Mouse (Mus musculus) hindbrain, embryonic 10.5 days (tissue): ENCODE results near the gene Olfr910. TPM values are rescaled to one million over a fixed set of nuclear protein-coding genes. Genes with fewer than 3 reads are reported as not detected.

ENCODE experiments used
- DNase-seq: peaks from one replicate; pipeline ENCODE4 v3.0.0-alpha.2; 2017; ENCODE audit warnings: low spot score
- H3K27ac ChIP-seq: fragments of 300-500 bp; sonication (generic); 2 replicates; pipeline ENCODE4 v1.5.1; 2016; ENCODE audit warnings: mild to moderate bottlenecking, moderate library complexity
- H3K27me3 ChIP-seq: fragments of 300-500 bp; sonication (generic); 2 replicates; pipeline ENCODE4 v1.6.1; 2016; ENCODE audit warnings: mild to moderate bottlenecking; ENCODE audit not compliant: poor library complexity, insufficient read depth, severe bottlenecking
- H3K36me3 ChIP-seq: fragments of 300-500 bp; sonication (generic); 2 replicates; pipeline ENCODE4 v1.6.1; 2016; ENCODE audit warnings: mild to moderate bottlenecking, moderate library complexity
- H3K4me1 ChIP-seq: fragments of 300-500 bp; sonication (generic); replicated peaks from 2 replicates; pipeline ENCODE4 v1.6.1; 2016; ENCODE audit warnings: mild to moderate bottlenecking
- H3K4me3 ChIP-seq: fragments of 300-500 bp; sonication (generic); 2 replicates; pipeline ENCODE4 v1.5.1; 2016; ENCODE audit warnings: mild to moderate bottlenecking, moderate library complexity
- H3K9me3 ChIP-seq: fragments of 300-500 bp; sonication (generic); 2 replicates; pipeline ENCODE4 v1.6.1; 2016; ENCODE audit warnings: mild to moderate bottlenecking, moderate library complexity
- WGBS: fragments of 180-500 bp; shearing (Covaris S2); methylation state at CpG from one replicate; pipeline ENCODE4 v1.1.7; 2016; 5-methylcytosine and 5-hydroxymethylcytosine counted together
- polyA plus RNA-seq: library from polyadenylated mRNA; unstranded; fragments of >200 nt; fragmentation: Nextera tagmentation; extraction: Ambion mirVana; gene quantifications from 2 replicates; pipeline ENCODE4 v1.2.1, GENCODE M21; 2016

Olfr910 gene
- polyA plus RNA-seq: not detected in 2 replicates

DNA sequence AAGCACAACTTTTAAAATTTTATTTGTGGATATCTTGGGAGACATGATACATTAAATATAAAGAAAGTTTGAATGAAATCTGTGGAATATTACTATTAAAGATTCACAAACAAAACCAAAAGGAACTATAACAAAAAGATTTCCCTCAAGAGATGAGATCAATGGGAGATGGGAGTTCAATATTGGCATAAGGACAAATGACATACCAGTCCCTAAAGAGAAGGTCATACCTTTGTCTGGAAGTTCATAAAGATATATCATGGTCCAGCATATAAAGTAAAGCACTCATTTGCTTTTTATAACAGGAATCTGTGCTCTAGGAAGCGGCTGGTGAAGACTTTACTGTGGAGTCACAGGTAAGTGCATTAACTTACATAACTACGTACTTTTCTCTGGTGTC lies at the start of gene Olfr910:
Olfr910 (plus strand) TSS at position 301 of the 400 bp plus-strand sequence.
- 91% methylated on average over 2 of the region's 2 CpGs for WGBS
- no peak for DNase-seq
- no peak within 1 kb of the TSS for H3K27ac ChIP-seq

DNA sequence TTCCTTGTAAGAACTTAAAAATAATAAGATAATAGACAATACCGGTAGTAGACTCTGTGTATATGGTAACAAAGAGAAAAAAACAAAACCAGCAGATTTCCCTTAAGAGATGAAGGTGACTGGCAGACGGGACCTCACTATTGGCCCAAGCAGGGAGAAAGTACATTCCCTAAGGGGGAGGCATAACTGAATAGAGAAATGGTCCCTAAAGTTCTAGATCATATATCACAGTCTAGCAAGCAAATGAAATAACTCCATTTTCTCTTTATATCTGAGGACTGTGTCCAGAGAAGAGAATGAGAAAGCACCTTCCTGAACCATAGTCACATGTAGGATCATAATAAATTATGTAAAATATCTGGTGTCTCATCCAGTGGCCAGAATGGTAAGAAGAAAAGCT lies 42.1 kb upstream of the Olfr910 start, which contains the start of gene Olfr907:
Olfr907 (plus strand) TSS at position 301 of the 400 bp plus-strand sequence.
- H3K36me3 ChIP-seq: no peaks in the 10 kb centered on the region
- H3K27ac ChIP-seq: no peak within 1 kb of the TSS
- H3K27me3 ChIP-seq: no peaks in the 10 kb centered on the region
- no peak within 1 kb of the TSS for H3K4me3 ChIP-seq
- no peaks in the 10 kb centered on the region for H3K9me3 ChIP-seq
- WGBS: 80% methylated on average over 2 of the region's 2 CpGs
- H3K4me1 ChIP-seq: no peaks in the 10 kb centered on the region
- no peak for DNase-seq

More for the DNA sequence above, at the start of gene Olfr910:
- no peaks in the 10 kb centered on the region for H3K4me1 ChIP-seq
- H3K9me3 ChIP-seq: no peaks in the 10 kb centered on the region
- H3K4me3 ChIP-seq: no peak within 1 kb of the TSS
- no peaks in the 10 kb centered on the region for H3K36me3 ChIP-seq
- H3K27me3 ChIP-seq: no peaks in the 10 kb centered on the region

DNA sequence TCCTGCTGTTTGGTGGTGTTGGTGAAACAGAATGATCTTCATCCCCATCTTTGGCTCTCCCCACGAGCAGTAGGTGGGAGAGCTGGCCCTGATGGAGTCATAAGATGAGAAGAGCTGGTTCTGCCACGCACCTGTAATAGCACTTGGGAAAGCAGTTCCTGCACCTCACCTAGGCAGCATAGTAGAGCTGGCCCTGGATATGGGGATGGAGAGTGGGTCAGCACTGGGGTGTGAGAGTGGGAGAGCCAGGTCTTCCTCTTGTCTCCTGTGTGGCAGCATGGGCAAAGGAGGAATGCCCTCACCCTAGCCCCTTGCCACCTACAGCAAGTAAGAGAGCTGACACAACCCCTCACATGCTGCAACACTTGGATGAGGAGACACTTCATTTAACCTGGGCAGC lies 25.3 kb upstream of the Olfr910 start:
- Histone ChIP-seq H3K9me3 (0 out of 2 replicates have a peak, but pooled peaks cover 4% of the 10 kb centered on the region), H3K4me3 (no peak overlapping the region), H3K36me3 (no peaks in the 10 kb centered on the region), H3K27ac (no peak overlapping the region), H3K4me1 (no peaks in the 10 kb centered on the region), H3K27me3 (no peaks in the 10 kb centered on the region)
- 86% methylated on average over 2 of the region's 2 CpGs for WGBS
- DNase-seq: no peak

DNA sequence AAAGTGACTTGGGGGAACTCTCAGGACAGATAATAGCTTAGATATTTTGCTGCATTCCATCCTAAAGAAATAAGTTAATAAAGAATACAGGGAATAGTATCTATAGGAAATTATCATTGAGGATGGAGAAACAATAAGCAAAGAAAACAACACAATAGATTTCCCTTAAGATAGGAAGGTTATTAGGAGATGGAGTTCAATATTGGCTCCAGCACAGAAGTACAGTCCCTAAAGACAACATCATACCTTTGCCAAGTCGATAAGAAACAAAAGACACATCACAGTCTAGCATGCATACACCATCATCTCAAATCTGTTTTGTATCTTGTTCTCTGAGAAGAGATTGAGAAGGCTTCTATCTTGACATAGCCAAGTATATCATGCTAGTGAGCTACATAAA lies 16.4 kb upstream of the Olfr910 start, which contains the start of gene Olfr911-ps1:
Olfr911-ps1 (plus strand) TSS at position 301 of the 400 bp plus-strand sequence.
- no peaks in the 10 kb centered on the region for H3K9me3 ChIP-seq
- no peak within 1 kb of the TSS for H3K4me3 ChIP-seq
- no peaks in the 10 kb centered on the region for H3K4me1 ChIP-seq
- no peak within 1 kb of the TSS for H3K27ac ChIP-seq
- DNase-seq: no peak
- WGBS: 84% methylated on average over 1 of the region's 1 CpGs
- no peaks in the 10 kb centered on the region for H3K27me3 ChIP-seq
- no peaks in the 10 kb centered on the region for H3K36me3 ChIP-seq

DNA sequence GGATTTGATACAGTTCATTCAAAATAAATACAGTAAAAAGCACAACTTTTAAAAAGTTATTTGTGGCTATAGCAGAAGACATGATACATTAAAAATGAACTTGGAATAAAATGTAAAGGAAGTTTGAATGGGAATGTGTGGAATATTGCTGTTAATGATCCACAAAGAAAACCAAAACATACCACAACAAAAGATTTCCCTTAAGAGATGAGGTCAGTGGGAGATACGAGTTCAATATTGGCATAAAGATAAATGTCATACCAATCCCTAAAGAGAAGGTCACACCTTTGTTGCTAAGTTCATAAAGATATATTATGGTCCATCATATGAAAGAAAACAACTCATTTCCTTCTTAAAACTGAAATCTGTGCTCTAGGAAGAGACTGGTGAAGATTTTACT lies 42.2 kb downstream of the Olfr910 start, which contains the start of gene Olfr912:
Olfr912 (plus strand) TSS at position 301 of the 400 bp plus-strand sequence.
- Histone ChIP-seq H3K27me3 (no peaks in the 10 kb centered on the region), H3K36me3 (no peaks in the 10 kb centered on the region), H3K4me1 (no peaks in the 10 kb centered on the region), H3K4me3 (no peak within 1 kb of the TSS), H3K27ac (no peak within 1 kb of the TSS), H3K9me3 (no peaks in the 10 kb centered on the region)
- 80% methylated on average over 1 of the region's 1 CpGs for WGBS
- DNase-seq: no peak

Other genes starting within 250 kb of the Olfr910 start
- not detected in 2 replicates for gene Olfr896-ps1, start 246.7 kb upstream of the Olfr910 start, polyA plus RNA-seq
- not detected in 2 replicates for gene Olfr25, start 208.8 kb upstream of the Olfr910 start, polyA plus RNA-seq
- not detected in 2 replicates for gene Olfr898, start 189.4 kb upstream of the Olfr910 start, polyA plus RNA-seq
- gene Olfr250, start 171.0 kb upstream of the Olfr910 start, polyA plus RNA-seq: not detected in 2 replicates
- gene Olfr251, start 160.8 kb upstream of the Olfr910 start, polyA plus RNA-seq: not detected in 2 replicates
- not detected in 2 replicates for gene Olfr147, start 136.2 kb upstream of the Olfr910 start, polyA plus RNA-seq
- not detected in 2 replicates for gene Olfr901, start 108.4 kb upstream of the Olfr910 start, polyA plus RNA-seq
- gene Olfr902, start 90.2 kb upstream of the Olfr910 start, polyA plus RNA-seq: not detected in 2 replicates
- gene Olfr904, start 74.7 kb upstream of the Olfr910 start, polyA plus RNA-seq: not detected in 2 replicates
- gene Olfr905, start 66.7 kb upstream of the Olfr910 start, polyA plus RNA-seq: not detected in 2 replicates
- not detected in 2 replicates for gene Olfr906, start 50.8 kb upstream of the Olfr910 start, polyA plus RNA-seq
- gene Olfr907, start 42.0 kb upstream of the Olfr910 start, polyA plus RNA-seq: not detected in 2 replicates
- not detected in 2 replicates for gene Olfr911-ps1, start 16.3 kb upstream of the Olfr910 start, polyA plus RNA-seq
- gene Olfr912, start 42.3 kb downstream of the Olfr910 start, polyA plus RNA-seq: not detected in 2 replicates
- not detected in 2 replicates for gene Olfr913, start 54.9 kb downstream of the Olfr910 start, polyA plus RNA-seq
- not detected in 2 replicates for gene Olfr914, start 67.3 kb downstream of the Olfr910 start, polyA plus RNA-seq
- not detected in 2 replicates for gene Olfr916, start 122.0 kb downstream of the Olfr910 start, polyA plus RNA-seq
- not detected in 2 replicates for gene Olfr917, start 128.0 kb downstream of the Olfr910 start, polyA plus RNA-seq
- not detected in 2 replicates for gene Olfr918, start 136.8 kb downstream of the Olfr910 start, polyA plus RNA-seq
- not detected in 2 replicates for gene Olfr919, start 165.8 kb downstream of the Olfr910 start, polyA plus RNA-seq
- gene Vwa5a, start 180.4 kb downstream of the Olfr910 start, polyA plus RNA-seq: 6.3 and 7.5 TPM in 2 replicates
- gene Olfr920, start 214.4 kb downstream of the Olfr910 start, polyA plus RNA-seq: not detected in 2 replicates
- not detected in 2 replicates for gene Olfr921, start 235.2 kb downstream of the Olfr910 start, polyA plus RNA-seq